Mouse (Mus musculus) liver, embryonic 14.5 days (tissue): ENCODE data around the gene Tlr4. TPM values are rescaled to one million over a fixed set of nuclear protein-coding genes. Genes with fewer than 3 reads are reported as not detected.

Experiments used
- ATAC-seq: fragments of 200-750 bp; cut with Nextera tagmentation; 2 replicates; pipeline ENCODE4 v1.8.0; 2017; ENCODE audit warnings: moderate number of reproducible peaks, mild to moderate bottlenecking, moderate library complexity; ENCODE audit not compliant: insufficient read depth
- DNase-seq, 3 experiments: peaks; one replicate each; pipeline ENCODE4 v3.0.0-alpha.2; 2012 to 2013; ENCODE audit warnings: low read depth in 3 of 3, low spot score in 3 of 3
- H3K27ac ChIP-seq: fragments of 300-500 bp; sonication (generic); 2 replicates; pipeline ENCODE4 v1.5.1; 2014; ENCODE audit warnings: moderate library complexity, mild to moderate bottlenecking, control low read depth, inconsistent platforms
- H3K27me3 ChIP-seq: fragments of 300-500 bp; sonication (generic); 2 replicates; pipeline ENCODE4 v1.6.1; 2014; ENCODE audit warnings: mild to moderate bottlenecking, low read length, moderate library complexity; ENCODE audit not compliant: control insufficient read depth, insufficient read depth
- H3K36me3 ChIP-seq: fragments of 300-500 bp; sonication (generic); replicated peaks from 2 replicates; pipeline ENCODE4 v1.6.1; 2014; ENCODE audit warnings: low read depth; ENCODE audit not compliant: control insufficient read depth, insufficient read depth
- H3K4me1 ChIP-seq, 2 experiments: fragments of 200-500 bp in 1 of 2; fragments of 300-500 bp in 1 of 2; sonication (generic) in 1 of 2; replicated peaks; 2 replicates each; pipeline ENCODE4 v1.6.1; 2012 to 2014; ENCODE audit warnings: antibody characterized with exemption in 1 of 2, inconsistent platforms in 1 of 2, low read length in 1 of 2; ENCODE audit not compliant: control insufficient read depth in 2 of 2, insufficient read depth in 2 of 2
- H3K4me2 ChIP-seq: fragments of 300-500 bp; sonication (generic); 2 replicates; pipeline ENCODE4 v1.6.1; 2014; ENCODE audit warnings: low read depth, mild to moderate bottlenecking, control low read depth, moderate library complexity
- H3K4me3 ChIP-seq, 2 experiments: fragments of 200-500 bp in 1 of 2; fragments of 300-500 bp in 1 of 2; sonication (generic) in 1 of 2; 2 replicates each; pipeline ENCODE4 v1.5.1; 2012 to 2014; ENCODE audit warnings: low read depth in 2 of 2, low read length in 2 of 2, mild to moderate bottlenecking in 2 of 2, control low read depth in 1 of 2, inconsistent platforms in 1 of 2, moderate library complexity in 1 of 2; ENCODE audit not compliant: insufficient read depth in 1 of 2
- H3K9ac ChIP-seq: fragments of 300-500 bp; sonication (generic); replicated peaks from 2 replicates; pipeline ENCODE4 v1.6.1; 2014; ENCODE audit warnings: mild to moderate bottlenecking, control low read depth, moderate library complexity
- H3K9me3 ChIP-seq: fragments of 300-500 bp; sonication (generic); 2 replicates; pipeline ENCODE4 v1.6.1; 2016; ENCODE audit warnings: low read length, mixed read lengths; ENCODE audit not compliant: control insufficient read depth
- CTCF ChIP-seq: IDR thresholded peaks from 2 replicates; pipeline ENCODE4 v1.5.1; 2016; ENCODE audit warnings: antibody characterized with exemption, low read depth, control low read depth
- EP300 ChIP-seq: IDR thresholded peaks from 2 replicates; pipeline ENCODE4 v1.6.1; 2016; ENCODE audit warnings: antibody characterized with exemption, low read depth
- WGBS: fragments of 180-500 bp; shearing (Covaris S2); extraction: QIAGEN DNeasy Blood & Tissue Kit; methylation state at CpG from one replicate; pipeline ENCODE4 v1.1.7; 2014; ENCODE audit not compliant: insufficient replicate concordance; 5-methylcytosine and 5-hydroxymethylcytosine counted together
- polyA plus RNA-seq, 2 experiments: library from polyadenylated mRNA; depleted of rRNA in 1 of 2; stranded (reverse) in 1 of 2; unstranded in 1 of 2; fragments of >200 nt; fragmentation: Nextera tagmentation in 1 of 2; extraction: Ambion mirVana in 1 of 2; gene quantifications; 2 replicates each; pipeline versions ENCODE4 v1.2.1 to v1.2.3; 2012 to 2014

The Tlr4 gene
- polyA plus RNA-seq, 2 experiments = 0.68 to 2.5 TPM

- Histone ChIP-seq H3K27me3 (no peaks in the 10 kb centered on the region), H3K27ac (no peak overlapping the region), H3K4me3 (no peak overlapping the region), H3K4me1 (no peaks in the 10 kb centered on the region), H3K9me3 (no peaks in the 10 kb centered on the region), H3K4me2 (no peak overlapping the region), H3K36me3 (no peaks in the 10 kb centered on the region), H3K9ac (no peak overlapping the region)
- WGBS = 52% methylated on average over 3 of the region's 3 CpGs
- TF ChIP-seq CTCF = no peak
- no peak for ATAC-seq
- DNase-seq = no peak
Observed at GRCm38 (mm10) chr4:66816364-66817026, 10.9 kb upstream of the Tlr4 start.

DNA sequence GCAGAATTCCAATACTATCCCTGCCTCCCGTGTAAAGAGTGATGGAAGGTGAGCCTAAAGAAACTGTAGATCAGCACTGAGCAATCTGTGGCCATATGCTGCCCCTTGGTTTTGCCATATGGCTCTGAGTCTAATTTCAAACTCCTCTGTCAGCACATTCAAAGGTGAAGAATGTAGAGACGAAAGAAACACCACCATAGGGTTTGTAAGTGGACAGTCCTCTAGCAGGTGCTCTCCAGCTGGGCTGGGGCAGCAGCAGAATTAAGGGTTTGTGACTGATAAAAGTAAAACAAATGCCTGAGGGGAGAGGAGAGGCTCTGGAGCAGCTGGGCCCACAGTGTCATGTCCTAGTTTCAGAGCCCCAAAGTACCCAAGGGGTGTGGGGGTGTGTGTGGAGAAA, 6.2 kb upstream of the Tlr4 start:
- WGBS = 54% methylated on average over 2 of the region's 2 CpGs
- TF ChIP-seq CTCF (no peak), EP300 (no peak)
- no peak for ATAC-seq

DNA sequence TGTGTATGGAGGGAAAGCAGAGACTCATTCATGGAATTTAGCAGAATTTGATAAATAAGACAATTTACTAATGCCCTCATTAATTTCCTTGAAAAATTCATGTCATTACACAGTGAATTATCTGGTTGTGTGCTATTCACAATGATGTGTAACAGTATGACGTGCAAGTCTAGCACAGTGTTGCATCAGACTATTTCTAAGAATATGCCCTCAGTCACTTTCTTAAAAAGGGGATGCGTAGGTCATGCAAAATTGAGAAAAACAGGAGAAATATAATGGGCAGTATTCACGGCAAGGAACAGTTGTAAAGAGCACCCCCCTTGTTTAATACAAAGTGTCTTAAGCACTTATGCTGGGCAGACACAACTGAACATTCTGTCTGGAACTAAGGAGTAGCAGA, 5.6 kb upstream of the Tlr4 start:
- Histone ChIP-seq H3K36me3 (no peaks in the 10 kb centered on the region), H3K9ac (no peak overlapping the region), H3K27me3 (no peaks in the 10 kb centered on the region), H3K9me3 (no peaks in the 10 kb centered on the region), H3K27ac (no peak overlapping the region), H3K4me3 (no peak overlapping the region), H3K4me2 (no peak overlapping the region), H3K4me1 (no peaks in the 10 kb centered on the region)
- WGBS = 63% methylated on average over 3 of the region's 3 CpGs
- no peak for DNase-seq
- no peak for ATAC-seq
- TF ChIP-seq EP300 = no peak
- no peak for TF ChIP-seq CTCF

More for the DNA sequence above, 6.2 kb upstream of the Tlr4 start:
- H3K9me3 ChIP-seq = no peaks in the 10 kb centered on the region
- no peaks in the 10 kb centered on the region for H3K27me3 ChIP-seq
- no peak overlapping the region for H3K4me3 ChIP-seq
- no peak overlapping the region for H3K4me2 ChIP-seq
- no peak overlapping the region for H3K9ac ChIP-seq
- DNase-seq = no peak
- no peaks in the 10 kb centered on the region for H3K36me3 ChIP-seq
- no peak overlapping the region for H3K27ac ChIP-seq
- no peaks in the 10 kb centered on the region for H3K4me1 ChIP-seq

GRCm38 (mm10) chr4:66828163-66828668, 832 bp downstream of the Tlr4 start:
- WGBS = 40% methylated on average over 6 of the region's 6 CpGs
- Histone ChIP-seq H3K36me3 (no peaks in the 10 kb centered on the region), H3K4me3 (peak overlapping the region; percentile 29 to 51; a peak in 2 of 4 replicates), H3K4me1 (peaks cover 0 to 2% of the 10 kb centered on the region in 2 experiments; a peak in 1 of 4 replicates), H3K27me3 (no peaks in the 10 kb centered on the region), H3K27ac (no peak overlapping the region), H3K9me3 (no peaks in the 10 kb centered on the region), H3K9ac (no peak overlapping the region), H3K4me2 (no peak overlapping the region; the same call in 1 of the 2 replicates)
- ATAC-seq (no peak), DNase-seq (no peak)
- TF ChIP-seq EP300 = no peak
- no peak for TF ChIP-seq CTCF

GRCm38 (mm10) chr4:66828686-66829085, 1.3 kb downstream of the Tlr4 start:
- Histone ChIP-seq H3K27ac (no peak overlapping the region), H3K4me1 (peaks cover 0 to 2% of the 10 kb centered on the region in 2 experiments; a peak in 1 of 4 replicates), H3K4me3 (no peak overlapping the region), H3K36me3 (no peaks in the 10 kb centered on the region), H3K9ac (no peak overlapping the region), H3K4me2 (no peak overlapping the region), H3K27me3 (no peaks in the 10 kb centered on the region), H3K9me3 (no peaks in the 10 kb centered on the region)
- no peak for DNase-seq
- ATAC-seq = no peak
- TF ChIP-seq CTCF (no peak), EP300 (no peak)
- WGBS = 9% methylated on average over 5 of the region's 5 CpGs
